Mouse (Mus musculus): Measurements from ENCODE around the gene Mgmt.

GRCm38 (mm10) chr7:136848761-136849160, 45.7 kb upstream of the Mgmt start:
- no peak for TF ChIP-seq POLR2A (IDR thresholded peaks at IDR 0.05; ENCODE audit: control insufficient read depth in 1 of 2, insufficient read depth in 1 of 2, low read depth in 1 of 2, low read length in 2 of 2, poor library complexity in 1 of 2)
- no peak for TF ChIP-seq CTCF (IDR thresholded peaks at IDR 0.05 in 2 of 3, conservative IDR thresholded peaks at IDR 0.05 in 1 of 3; ENCODE audit: control insufficient read depth in 1 of 3, insufficient read depth in 1 of 3, low read depth in 2 of 3, low read length in 3 of 3, poor library complexity in 1 of 3, severe bottlenecking in 1 of 3)
- no peak for TF ChIP-seq E2F4 (IDR thresholded peaks at IDR 0.05; ENCODE audit: borderline replicate concordance, low read depth, low read length)
